Mouse (Mus musculus): Measurements from ENCODE around the gene Heatr5b.

GRCm38 (mm10) chr17:78778765-78779164 lies 56.4 kb downstream of the Heatr5b start:
- TF ChIP-seq POLR2A (IDR thresholded peaks at IDR 0.05; ENCODE audit: control insufficient read depth, extremely low read depth, insufficient read depth, low read length, poor library complexity) (no peak), CTCF (IDR thresholded peaks at IDR 0.05; ENCODE audit: borderline replicate concordance, control insufficient read depth, extremely low read depth, insufficient read depth, low read length, poor library complexity) (no peak)

Measured in thymus, adult 2 months (tissue).